Mouse (Mus musculus) ES-CJ7 (cell line): ENCODE measurements at regions not wholly inside any gene's neighbourhood (a gene's known extent, or its start where the extent isn't known, plus 50 kb on each side); places are given as distances from the start of the nearest gene placed in this dataset.
A peak's percentile ranks its signal among the peaks of the same experiment; 100 is the strongest.

Source experiments
- DNase-seq: peaks from one replicate; pipeline ENCODE4 v3.0.0; 2011; ENCODE audit warnings: low read depth, low spot score

DNA sequence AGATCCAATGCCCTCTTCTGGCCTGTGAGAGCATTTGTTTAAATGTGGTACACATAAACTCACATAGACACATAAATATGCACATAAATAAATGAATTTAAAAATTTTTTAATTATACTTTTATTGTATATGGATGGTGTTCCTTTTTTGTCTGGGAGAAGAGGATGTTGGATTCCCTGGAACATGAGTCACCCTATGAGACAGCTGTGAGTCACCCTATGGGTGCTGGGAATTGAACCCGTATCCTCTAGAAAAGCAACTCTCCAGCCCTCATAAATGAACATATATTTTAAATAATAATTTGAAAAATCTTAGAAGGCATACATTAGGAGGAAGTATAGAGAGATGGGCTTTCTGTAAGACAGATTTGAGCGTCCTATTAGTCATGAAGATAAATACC, 76.1 kb upstream of the Dynlt3 start:
- DNase-seq: no peak

- DNase-seq: no peak
Observed at GRCm38 (mm10) chrX:9742518-9742917, 79.7 kb upstream of the Dynlt3 start.

DNA sequence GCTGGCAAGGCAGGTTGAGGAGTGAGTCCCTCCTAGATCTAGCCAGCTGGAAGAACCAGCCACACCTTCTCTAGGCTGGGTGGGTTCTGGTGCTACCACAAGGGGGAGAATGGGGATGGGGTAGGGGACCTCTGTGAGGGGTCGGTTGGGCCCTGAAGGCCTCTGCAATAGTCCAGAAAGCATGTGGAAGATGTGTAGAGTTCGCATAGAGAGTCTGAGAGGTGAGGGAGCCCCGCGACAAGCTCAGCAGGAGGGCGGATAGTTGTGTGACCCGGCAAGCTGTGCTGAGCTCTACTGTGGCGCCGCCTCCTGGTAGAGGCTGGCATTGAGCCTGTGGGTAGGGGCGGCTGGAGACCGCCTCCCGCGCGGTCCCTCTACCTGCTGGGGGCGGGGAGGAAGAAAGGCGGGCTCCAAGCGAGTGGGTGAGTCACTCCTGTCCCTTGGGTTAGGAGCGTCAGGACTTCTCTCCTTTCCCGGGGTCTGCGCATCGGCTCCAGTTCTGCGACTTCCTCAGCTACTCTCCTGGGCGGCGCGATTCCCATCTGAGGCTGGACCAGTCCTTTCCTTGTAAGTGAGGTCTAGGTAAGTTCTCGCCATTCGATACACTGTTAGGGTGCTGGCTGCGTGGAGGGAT, 84.6 kb upstream of the Dynlt3 start:
- DNase-seq: peak; percentile 49

GRCm38 (mm10) chrX:9752954-9753572, 90.3 kb upstream of the Dynlt3 start:
- DNase-seq: no peak

GRCm38 (mm10) chrX:9769540-9769939, 77.2 kb upstream of the Hypm start:
- DNase-seq: no peak

DNA sequence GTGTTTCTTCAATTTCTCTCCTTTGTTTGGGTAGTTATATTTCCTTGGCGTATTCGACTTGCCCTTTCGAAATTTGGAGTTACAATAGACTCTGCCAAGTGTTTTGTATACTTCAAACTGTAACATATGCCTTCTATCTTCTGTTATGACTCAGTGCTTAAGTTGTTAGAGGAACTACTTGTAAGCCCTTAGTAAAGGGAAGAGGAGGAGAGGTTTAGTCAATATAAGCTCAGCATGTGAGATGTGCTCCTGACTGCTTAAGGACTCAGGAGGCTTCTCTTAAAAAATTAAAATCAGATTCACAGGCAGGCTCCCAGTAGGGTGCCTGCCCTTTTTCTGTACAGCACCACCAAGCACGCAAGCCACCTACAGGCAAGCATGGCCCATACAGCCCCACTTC, 69.2 kb upstream of the Hypm start:
- no peak for DNase-seq

GRCm38 (mm10) chrX:9789542-9789941, 57.2 kb upstream of the Hypm start:
- no peak for DNase-seq
